Mouse (Mus musculus): ENCODE measurements around the gene Sfi1.
"Not testable (repeated sequence)": the region's sequence is repeated elsewhere in the genome, so short reads cannot be mapped to it uniquely, and the experiment has no call there.

The Sfi1 gene

DNA sequence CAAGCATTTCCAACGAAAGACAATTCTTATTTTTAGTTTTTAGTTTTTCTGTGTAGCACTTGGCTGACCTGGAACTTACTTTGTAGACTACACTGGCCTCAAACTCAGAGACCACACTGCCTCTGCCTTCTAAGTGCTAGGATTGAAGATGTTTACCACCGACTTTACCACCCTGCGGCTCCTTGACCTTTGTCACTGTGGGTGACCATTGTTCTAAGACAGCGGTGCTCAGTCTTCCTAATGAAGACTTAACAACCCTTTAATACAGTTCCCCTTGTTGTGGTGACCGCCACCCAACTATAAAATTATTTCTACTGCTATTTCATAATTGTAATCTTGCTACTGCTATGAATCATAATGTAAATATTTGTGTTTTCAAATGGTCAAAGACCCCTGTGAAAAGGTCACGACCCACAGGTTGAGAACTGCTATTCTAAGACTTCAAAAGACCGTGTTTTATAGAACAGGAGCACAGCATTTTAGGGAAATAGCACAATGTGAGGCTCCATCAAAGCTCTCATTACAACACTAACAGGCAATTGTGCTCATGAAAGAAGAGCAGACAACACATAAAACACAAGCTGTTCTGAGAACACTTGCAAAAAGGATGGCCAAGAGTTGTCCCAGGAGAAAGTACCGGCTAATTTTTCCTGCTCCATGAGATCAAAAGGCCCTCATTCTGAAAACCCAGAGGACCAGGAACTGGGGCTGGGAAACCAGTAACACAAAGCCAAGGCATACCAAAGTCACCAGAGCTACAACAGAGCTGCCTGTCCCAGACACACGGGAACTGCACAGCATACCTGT, 47.7 kb downstream of the Sfi1 start:
- not testable (repeated sequence) for DNase-seq (ENCODE audit: low spot score)

DNA sequence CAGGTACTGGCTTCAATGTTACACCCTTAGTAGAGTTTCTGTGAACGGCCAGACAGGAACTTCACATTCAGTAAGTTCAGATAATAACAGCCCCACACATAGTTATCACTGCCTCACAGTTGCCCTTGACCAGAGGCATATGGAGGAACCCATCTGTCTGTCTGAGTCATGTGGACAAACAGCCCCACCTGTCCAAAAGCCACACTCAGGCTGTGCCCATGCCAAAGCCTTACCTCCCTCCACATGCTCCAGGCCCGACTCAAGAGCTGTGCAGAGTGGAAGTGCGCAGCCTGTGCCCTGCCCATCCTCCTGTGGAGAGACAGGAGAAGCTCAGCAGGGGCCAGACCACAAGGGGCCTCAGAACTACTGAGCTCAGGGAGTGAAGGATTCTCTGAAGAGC, 49.3 kb downstream of the Sfi1 start:
- not testable (repeated sequence) for DNase-seq (ENCODE audit: low spot score)

DNA sequence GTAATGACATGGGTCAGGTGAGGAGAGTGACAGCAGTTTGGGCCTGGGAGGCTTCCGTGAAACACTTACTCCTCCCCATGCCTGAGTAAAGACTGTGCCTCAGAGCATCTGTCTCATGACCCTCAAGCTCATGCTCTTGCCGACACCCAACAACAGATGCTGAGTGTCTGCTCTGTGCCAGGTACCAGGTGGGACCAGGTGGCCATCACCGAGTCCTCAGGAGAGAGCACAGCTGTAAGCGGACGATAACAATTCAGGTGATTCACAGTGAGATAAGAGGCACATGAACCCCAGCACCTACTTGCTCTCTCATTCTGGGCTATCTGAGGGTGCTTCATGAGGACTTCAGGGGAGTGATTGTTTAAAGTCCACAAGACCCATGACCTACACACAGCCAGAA, 50.9 kb downstream of the Sfi1 start:
- peak; percentile 92 for DNase-seq (ENCODE audit: low spot score)

- not testable (repeated sequence) for DNase-seq (ENCODE audit: low spot score)
These were observed 52.2 kb downstream of the Sfi1 start for GRCm38 (mm10) chr11:3140967-3141535.

DNA sequence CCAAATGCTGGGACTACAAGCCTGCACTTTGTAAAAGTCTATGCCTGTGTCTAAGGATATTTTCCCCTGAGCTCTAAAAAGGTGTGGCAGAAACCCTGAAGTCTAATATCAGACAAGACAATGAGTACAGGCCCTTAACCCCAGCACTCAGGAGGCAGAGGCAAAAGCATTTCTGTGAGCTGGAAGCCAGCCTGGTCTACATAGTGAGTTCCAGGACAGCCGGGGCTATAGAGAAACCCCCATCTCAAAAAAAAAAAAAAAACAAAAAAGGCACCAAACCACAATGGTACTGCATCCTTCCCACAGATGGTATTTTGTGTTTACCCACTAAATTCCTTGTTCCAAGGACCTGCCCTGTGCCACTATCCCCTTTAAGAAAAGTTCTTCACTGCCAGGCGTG, 54.9 kb downstream of the Sfi1 start:
- not testable (repeated sequence) for DNase-seq (ENCODE audit: low spot score)

GRCm38 (mm10) chr11:3137279-3137678, 56.0 kb downstream of the Sfi1 start:
- not testable (repeated sequence) for DNase-seq (ENCODE audit: low spot score)

- not testable (repeated sequence) for DNase-seq (ENCODE audit: low spot score)
These were observed 57.3 kb downstream of the Sfi1 start for GRCm38 (mm10) chr11:3135956-3136355.

- not testable (repeated sequence) for DNase-seq (ENCODE audit: low spot score)
These were observed 57.9 kb downstream of the Sfi1 start for GRCm38 (mm10) chr11:3135391-3135790.

DNA sequence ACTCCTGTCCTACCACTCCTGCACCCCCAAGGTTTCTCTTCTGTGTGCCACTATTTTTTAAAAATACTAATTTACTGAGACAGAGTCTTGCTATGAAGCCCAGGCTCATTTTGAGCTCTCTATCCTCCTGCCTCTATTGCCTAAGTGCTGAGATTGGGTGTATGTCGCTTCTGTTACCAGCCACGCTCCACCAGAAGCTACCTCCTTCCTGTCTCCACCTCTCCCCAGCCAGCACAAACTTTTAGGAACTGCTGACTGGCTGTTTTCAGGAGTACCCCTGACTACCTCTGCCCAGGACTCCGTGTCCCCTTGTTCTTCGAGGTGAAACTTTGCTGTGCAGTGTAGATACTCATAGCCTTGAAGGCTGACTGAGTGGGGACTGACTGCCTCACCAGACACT, 59.9 kb downstream of the Sfi1 start:
- DNase-seq (ENCODE audit: low spot score) = not testable (repeated sequence)

DNA sequence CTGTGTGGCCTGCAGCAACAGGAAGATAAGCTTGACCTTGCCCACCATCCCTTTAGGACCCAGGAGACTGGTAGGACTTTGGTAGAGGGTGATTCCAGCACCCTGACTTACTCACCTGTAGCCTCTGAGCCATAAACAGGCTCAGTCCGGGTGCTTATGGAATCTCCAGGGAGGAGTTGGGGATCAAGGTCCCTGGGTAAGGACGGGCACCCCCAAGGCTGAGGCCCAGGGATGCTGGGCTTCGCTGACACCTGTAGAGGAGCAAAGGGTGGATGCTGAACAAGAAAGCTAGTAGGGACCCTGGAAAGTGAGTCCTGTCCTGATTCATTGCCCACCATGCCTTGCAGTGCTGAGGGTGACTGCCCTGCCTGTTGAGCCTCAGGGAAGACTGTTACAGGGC, 60.3 kb downstream of the Sfi1 start:
- not testable (repeated sequence) for DNase-seq (ENCODE audit: low spot score)

DNA sequence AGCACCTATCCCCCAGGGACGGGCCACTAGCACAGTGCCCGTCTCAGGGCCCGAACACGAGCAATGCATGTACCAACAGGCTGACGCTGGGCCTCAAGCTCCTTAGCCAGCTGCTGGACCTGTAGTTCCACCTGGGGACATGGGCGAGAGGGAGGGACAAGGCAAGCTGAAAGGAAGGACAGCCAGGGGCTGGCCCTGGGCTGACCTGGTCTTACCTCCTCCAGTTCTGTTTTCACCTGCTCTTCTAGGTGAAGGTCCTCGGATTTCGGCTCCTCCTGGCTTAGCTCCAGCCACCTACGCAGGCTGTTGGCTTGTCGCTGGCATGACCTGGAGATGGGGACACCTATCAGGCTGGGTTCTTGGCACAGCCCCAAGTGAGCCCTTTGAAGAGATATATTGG, 61.3 kb downstream of the Sfi1 start:
- peak; percentile 76 for DNase-seq (ENCODE audit: low spot score)

GRCm38 (mm10) chr11:3129852-3130251, 63.4 kb downstream of the Sfi1 start:
- DNase-seq (ENCODE audit: low spot score) = peak; percentile 73

DNA sequence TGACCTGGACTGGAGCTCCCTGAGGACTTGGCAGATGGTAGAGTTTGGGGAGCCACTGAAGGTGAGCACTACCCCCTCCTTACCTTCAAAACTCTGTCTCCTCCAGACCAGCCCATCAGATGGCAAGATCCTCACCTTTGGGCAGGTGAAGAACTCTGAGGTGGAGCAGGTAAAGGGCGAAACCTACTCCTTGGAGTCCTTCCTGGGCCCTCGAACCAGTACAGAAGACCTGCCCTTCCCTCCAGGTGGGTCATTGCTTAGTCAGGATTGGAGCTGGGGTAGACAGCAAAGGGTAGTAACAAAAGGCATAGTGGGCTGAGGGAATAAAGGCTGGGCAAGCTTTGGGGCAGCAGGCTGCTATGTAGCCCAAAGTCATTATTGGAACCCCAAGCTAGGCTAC, 64.0 kb downstream of the Sfi1 start:
- DNase-seq (ENCODE audit: low spot score) = not testable (repeated sequence)

DNA sequence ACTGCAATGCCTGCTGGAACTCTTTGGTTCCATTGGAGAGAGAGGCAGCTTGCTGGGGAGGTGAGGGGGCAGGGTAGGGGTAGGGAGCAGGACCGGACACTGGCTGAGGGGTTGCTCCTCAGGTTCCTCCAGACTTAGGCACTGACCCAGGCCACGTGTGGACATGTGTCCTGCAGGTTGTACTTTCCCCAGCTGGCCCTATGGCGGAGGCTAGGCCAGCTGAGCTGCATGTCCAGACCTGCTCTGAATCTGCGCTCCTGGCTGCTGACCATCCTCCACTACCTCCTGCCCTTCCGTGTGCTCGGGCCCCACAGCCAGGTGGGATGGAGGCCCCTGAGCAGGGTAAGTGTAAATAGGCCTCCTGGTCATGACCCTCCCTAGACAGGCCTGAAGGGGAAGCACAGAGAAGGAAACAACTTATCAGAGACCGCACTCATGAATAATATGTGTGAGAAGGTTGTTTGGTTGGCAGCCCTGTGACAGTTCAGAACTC, 65.9 kb downstream of the Sfi1 start:
- DNase-seq (ENCODE audit: low spot score) = not testable (repeated sequence)

- peak; percentile 87 for DNase-seq (ENCODE audit: low spot score)
These were observed 66.6 kb downstream of the Sfi1 start for GRCm38 (mm10) chr11:3126478-3127302.

- not testable (repeated sequence) for DNase-seq (ENCODE audit: low spot score)
These were observed 67.3 kb downstream of the Sfi1 start for GRCm38 (mm10) chr11:3125922-3126321.

GRCm38 (mm10) chr11:3124932-3125810, 68.1 kb downstream of the Sfi1 start:
- not testable (repeated sequence) for DNase-seq (ENCODE audit: low spot score)

DNA sequence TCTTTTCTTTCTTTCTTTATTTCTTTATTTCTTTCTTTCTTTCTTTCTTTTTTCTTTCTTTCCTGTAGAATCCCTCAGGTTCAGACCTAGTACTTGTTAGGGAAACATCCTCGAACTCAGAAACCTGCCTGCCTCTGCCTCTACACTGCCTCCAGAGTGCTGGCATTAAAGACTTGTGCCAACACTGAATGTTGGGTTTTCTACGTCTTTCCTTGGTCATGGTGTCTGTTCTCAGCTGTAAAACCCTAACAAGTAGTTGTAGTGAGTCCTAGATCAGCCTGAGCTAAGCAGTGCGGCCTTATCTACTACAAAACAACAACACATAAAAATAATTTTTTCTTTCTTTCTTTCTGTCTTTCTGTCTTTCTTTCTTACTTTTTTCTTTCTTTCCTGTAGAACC, 78.9 kb downstream of the Sfi1 start:
- DNase-seq (ENCODE audit: low spot score) = no peak

DNA sequence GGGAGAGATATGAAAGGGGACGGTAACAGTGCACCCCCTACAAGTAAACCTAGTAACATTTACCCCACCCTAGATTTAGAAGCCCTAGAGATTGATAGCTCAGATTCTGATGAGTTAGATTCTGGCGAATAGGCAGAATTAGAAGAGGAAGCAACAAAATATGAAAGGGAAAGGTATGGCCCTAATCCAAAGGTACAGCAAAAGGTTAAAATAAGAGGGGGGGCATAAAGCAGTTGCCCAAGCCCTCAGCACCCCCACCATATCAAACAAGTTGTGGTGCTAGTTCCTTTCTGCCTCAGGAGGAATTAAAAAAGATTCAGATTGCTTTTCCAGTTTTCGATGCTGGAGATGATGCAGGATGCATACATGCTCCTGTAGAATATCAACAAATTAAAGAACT, 87.1 kb downstream of the Sfi1 start:
- DNase-seq (ENCODE audit: low spot score) = no peak

DNA sequence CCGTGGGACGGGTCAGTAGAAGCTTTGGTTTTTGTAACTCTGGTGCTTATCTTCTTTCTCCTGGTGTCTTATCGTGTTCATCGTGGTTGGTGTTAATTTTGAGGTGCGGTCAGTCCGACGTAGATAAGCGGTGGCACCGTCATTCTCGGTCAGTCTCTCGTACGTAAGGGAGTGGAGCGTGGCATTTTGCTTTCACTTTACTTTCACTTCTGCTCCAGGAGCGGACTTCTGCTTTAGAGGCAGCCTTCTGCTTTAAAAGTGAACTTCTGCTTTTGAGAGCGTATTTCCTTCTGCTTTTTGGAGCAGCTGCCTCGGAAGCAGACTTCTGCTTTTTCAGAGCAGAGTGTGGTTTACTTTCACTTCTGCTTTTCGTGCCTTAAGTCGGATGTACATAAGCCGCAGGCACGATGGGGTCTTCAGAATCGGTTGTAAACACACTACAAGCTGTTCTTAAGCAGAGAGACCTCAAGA, 88.0 kb downstream of the Sfi1 start:
- peak; percentile 68 for DNase-seq (ENCODE audit: low spot score)

GRCm38 (mm10) chr11:3104501-3105260, 88.6 kb downstream of the Sfi1 start:
- not testable (repeated sequence) for DNase-seq (ENCODE audit: low spot score)
